Mouse (Mus musculus): Measurements from ENCODE around the gene Ddx23. TPM values are rescaled to one million over a fixed set of nuclear protein-coding genes. Genes with fewer than 3 reads are reported as not detected.
A peak's percentile ranks its signal among the peaks of the same experiment; 100 is the strongest.

Gene Ddx23
- total and polyA plus RNA-seq, 2 experiments from 2014 or later, result 12.9 to 25.1 TPM

DNA sequence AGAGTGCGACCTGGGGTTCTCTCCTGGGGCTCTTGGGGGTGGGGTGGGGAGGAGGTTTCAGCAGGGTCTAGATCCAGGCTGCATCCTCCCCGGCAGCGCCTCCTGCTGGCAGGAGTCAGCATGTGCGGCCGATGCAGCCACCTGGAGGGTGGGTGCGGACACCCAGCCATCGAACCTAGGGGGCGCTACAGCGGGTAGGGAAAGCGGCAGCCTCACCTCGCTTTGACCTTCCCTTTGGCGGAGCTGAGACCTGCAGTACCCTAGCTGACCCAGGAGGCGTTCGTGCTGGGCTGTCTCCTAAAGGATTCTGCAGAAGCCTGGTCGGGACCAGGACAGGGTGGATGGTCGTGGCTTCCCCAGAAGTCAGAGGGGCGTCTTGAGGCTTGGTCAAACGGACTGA is 31.2 kb downstream of the Ddx23 start:
- Histone ChIP-seq H3K4me1 (ENCODE audit: control insufficient read depth, insufficient read depth) (peaks cover 18% of the 10 kb centered on the region), H3K4me3 (ENCODE audit: low read depth, low read length) (peak overlapping the region; percentile 36), H3K27me3 (ENCODE audit: control insufficient read depth, insufficient read depth, low read length) (peaks cover 58% of the 10 kb centered on the region), H3K27ac (ENCODE audit: low read depth) (no peak overlapping the region), H3K9ac (replicated peaks; ENCODE audit: low read depth, low read length) (no peak overlapping the region), H3K9me3 (replicated peaks; ENCODE audit: control insufficient read depth, low read length) (no peaks in the 10 kb centered on the region), H3K4me2 (ENCODE audit: low read depth, low read length) (peak overlapping the region; percentile 63), H3K36me3 (replicated peaks; ENCODE audit: control insufficient read depth, insufficient read depth, low read length) (no peaks in the 10 kb centered on the region)
- TF ChIP-seq EP300 (IDR thresholded peaks at IDR 0.05; ENCODE audit: low read depth) (no peak), CTCF (IDR thresholded peaks at IDR 0.05; ENCODE audit: low read depth) (peak; percentile 78)
- ATAC-seq (ENCODE audit: insufficient read depth, low read depth), result peak; percentile 47
- peak; percentile 79 for DNase-seq (ENCODE audit: low spot score)
- 2% methylated on average over 18 of the region's 18 CpGs for WGBS

DNA sequence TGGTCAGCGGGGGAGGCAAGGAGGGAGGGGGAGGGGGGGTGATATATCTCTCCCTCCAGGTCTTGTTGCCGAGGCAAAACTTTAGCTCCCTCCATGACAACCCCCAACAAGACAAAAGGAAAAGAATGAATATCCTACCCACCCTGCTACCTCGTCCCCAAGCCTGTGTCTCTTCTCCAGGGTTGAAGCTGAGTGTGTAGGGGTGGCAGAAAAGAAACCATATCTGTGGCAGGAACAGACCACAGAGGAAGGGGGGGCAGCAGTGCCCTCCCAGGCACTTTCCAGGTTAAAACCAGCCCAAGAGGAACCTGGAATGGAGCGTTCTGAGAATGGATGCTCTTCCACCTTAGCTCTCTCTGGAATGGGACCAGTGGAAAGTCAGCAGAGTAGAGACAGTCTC is 32.2 kb downstream of the Ddx23 start, which contains the start of gene Cacnb3:
Gene Cacnb3, plus strand, starts transcription at position 301 of the 400 bp plus-strand sequence.
- ATAC-seq (ENCODE audit: insufficient read depth, low read depth), result no peak
- Histone ChIP-seq H3K4me3 (ENCODE audit: low read depth, low read length) (peak within 1 kb of the TSS; percentile 36), H3K36me3 (replicated peaks; ENCODE audit: control insufficient read depth, insufficient read depth, low read length) (no peaks in the 10 kb centered on the region), H3K9me3 (replicated peaks; ENCODE audit: control insufficient read depth, low read length) (no peaks in the 10 kb centered on the region), H3K4me1 (ENCODE audit: control insufficient read depth, insufficient read depth) (peaks cover 19% of the 10 kb centered on the region), H3K4me2 (ENCODE audit: low read depth, low read length) (peak within 1 kb of the TSS; percentile 63), H3K9ac (replicated peaks; ENCODE audit: low read depth, low read length) (no peak within 1 kb of the TSS), H3K27me3 (ENCODE audit: control insufficient read depth, insufficient read depth, low read length) (peaks cover 52% of the 10 kb centered on the region), H3K27ac (ENCODE audit: low read depth) (no peak within 1 kb of the TSS)
- no peak for TF ChIP-seq EP300 (IDR thresholded peaks at IDR 0.05; ENCODE audit: low read depth)
- no peak for TF ChIP-seq CTCF (IDR thresholded peaks at IDR 0.05; ENCODE audit: low read depth)
- no peak for DNase-seq (ENCODE audit: low spot score)
- 59% methylated on average over 3 of the region's 4 CpGs for WGBS

DNA sequence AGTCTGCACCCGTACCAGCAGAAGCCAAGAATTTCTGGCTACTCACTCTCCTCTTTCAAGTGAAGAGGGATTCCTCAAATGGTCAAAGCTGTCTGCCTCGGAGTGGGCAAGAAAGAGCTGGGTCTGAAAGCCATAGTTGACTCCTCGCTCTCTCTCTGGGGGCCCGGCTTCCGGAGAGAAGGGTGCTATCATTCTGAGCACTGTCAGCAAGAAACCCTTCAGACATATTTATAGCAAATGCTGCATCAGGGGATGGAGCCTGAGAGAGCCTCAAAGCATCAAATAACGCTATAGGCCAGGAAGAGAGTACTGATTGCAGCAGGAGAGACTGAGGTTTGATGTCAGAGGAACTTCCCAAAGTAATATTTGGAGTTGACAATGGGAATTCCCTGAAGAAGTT is 33.2 kb downstream of the Ddx23 start:
- no peak for ATAC-seq (ENCODE audit: insufficient read depth, low read depth)

DNA sequence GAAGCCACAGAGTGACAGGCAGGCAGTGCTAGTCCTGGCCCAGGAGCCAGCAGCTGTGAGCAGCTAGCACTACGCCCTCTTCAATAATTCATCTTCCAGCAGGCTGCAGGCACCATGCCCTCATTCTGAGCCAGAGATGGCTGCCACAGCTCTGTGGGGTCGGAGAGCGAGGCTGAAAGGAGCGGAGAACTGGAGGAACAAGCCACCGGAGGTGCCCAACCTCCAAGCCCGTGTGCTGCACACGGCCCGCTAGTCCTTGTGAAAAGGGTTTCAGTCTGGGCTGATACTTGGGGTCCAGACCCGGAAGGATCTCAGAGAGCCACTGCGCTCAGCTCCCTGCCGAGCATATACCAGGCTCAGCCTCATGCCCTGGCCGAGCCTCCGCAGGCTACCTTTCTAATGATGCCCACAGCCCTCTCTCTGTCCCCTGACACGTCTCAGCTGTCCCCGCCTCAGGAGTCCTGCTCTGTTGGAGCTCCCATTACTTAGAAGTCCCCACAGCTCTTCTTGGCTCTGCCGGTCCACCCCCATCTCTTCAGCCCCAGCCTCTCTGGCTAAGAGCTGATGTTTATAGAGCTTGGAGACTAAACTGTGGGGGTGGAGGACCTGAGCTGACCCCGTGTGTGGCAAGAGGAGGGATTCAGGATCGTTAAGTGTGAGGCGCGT is 34.0 kb downstream of the Ddx23 start:
- H3K27me3 ChIP-seq (ENCODE audit: control insufficient read depth, insufficient read depth, low read length), result peaks cover 40% of the 10 kb centered on the region
- WGBS, result 20% methylated on average over 20 of the region's 20 CpGs
- DNase-seq (ENCODE audit: low spot score), result no peak
- no peak overlapping the region for H3K4me3 ChIP-seq (ENCODE audit: low read depth, low read length)
- peak overlapping the region; percentile 30; the same call in 1 of the 2 replicates for H3K4me2 ChIP-seq (ENCODE audit: low read depth, low read length)
- TF ChIP-seq EP300 (IDR thresholded peaks at IDR 0.05; ENCODE audit: low read depth) (no peak), CTCF (IDR thresholded peaks at IDR 0.05; ENCODE audit: low read depth) (no peak)
- H3K9me3 ChIP-seq (replicated peaks; ENCODE audit: control insufficient read depth, low read length), result no peaks in the 10 kb centered on the region; the same call in 1 of the 2 replicates
- no peaks in the 10 kb centered on the region for H3K36me3 ChIP-seq (replicated peaks; ENCODE audit: control insufficient read depth, insufficient read depth, low read length)
- H3K27ac ChIP-seq (ENCODE audit: low read depth), result peak overlapping the region; percentile 18; the same call in 1 of the 2 replicates
- H3K4me1 ChIP-seq (ENCODE audit: control insufficient read depth, insufficient read depth), result peaks cover 14% of the 10 kb centered on the region
- no peak for ATAC-seq (ENCODE audit: insufficient read depth, low read depth)
- H3K9ac ChIP-seq (replicated peaks; ENCODE audit: low read depth, low read length), result no peak overlapping the region; the same call in 1 of the 2 replicates

More for the DNA sequence above, 33.2 kb downstream of the Ddx23 start:
- Histone ChIP-seq H3K4me3 (ENCODE audit: low read depth, low read length) (no peak overlapping the region), H3K27ac (ENCODE audit: low read depth) (peak overlapping the region; percentile 18; the same call in 1 of the 2 replicates), H3K9me3 (replicated peaks; ENCODE audit: control insufficient read depth, low read length) (no peaks in the 10 kb centered on the region), H3K9ac (replicated peaks; ENCODE audit: low read depth, low read length) (no peak overlapping the region; the same call in 1 of the 2 replicates), H3K4me2 (ENCODE audit: low read depth, low read length) (0 out of 2 replicates have a peak overlapping the region, but pooled peaks have one; percentile 30), H3K4me1 (ENCODE audit: control insufficient read depth, insufficient read depth) (peaks cover 19% of the 10 kb centered on the region), H3K27me3 (ENCODE audit: control insufficient read depth, insufficient read depth, low read length) (peaks cover 46% of the 10 kb centered on the region), H3K36me3 (replicated peaks; ENCODE audit: control insufficient read depth, insufficient read depth, low read length) (no peaks in the 10 kb centered on the region)
- TF ChIP-seq CTCF (IDR thresholded peaks at IDR 0.05; ENCODE audit: low read depth), result no peak
- no peak for TF ChIP-seq EP300 (IDR thresholded peaks at IDR 0.05; ENCODE audit: low read depth)
- no peak for DNase-seq (ENCODE audit: low spot score)
- WGBS, result 26% methylated on average over 6 of the region's 6 CpGs

DNA sequence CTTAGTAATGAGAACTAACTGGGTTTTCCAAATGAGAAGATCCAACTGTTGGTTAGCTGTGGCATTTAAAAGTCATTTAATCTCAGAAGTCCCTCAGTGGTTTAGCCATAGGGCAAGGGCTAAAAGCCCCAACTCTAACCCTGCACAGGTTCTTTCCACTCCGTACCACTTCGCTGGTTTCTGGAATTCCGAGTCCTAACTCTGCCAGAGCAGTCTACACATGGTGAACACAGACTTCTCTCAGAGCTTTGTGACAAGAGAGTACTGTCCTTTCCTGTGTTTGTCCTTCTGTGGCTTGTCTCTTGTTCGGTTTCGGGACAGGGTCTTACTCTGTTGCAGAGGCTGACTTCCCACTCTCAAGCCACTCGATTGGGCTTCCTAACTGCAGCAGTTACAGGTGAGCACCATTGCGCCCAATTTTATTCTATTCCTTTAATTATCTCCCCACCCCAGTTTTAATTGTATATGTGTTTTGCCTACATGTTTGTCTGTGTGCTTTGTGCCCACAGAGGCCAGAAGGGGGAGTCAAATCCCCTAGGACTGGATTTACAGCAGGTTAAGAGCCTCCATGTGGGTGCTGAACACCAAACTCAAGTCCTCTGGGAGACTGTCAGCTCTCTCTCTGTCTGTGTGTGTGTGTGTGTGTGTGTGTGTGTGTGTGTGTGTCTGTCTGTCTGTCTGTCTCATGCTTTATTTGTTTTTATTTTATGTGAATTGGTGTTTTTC is 36.0 kb downstream of the Ddx23 start:
- WGBS, result 71% methylated on average over 7 of the region's 7 CpGs
- no peak for DNase-seq (ENCODE audit: low spot score)
- Histone ChIP-seq H3K4me3 (ENCODE audit: low read depth, low read length) (no peak overlapping the region), H3K9me3 (replicated peaks; ENCODE audit: control insufficient read depth, low read length) (no peaks in the 10 kb centered on the region; the same call in 1 of the 2 replicates), H3K4me1 (ENCODE audit: control insufficient read depth, insufficient read depth) (peaks cover 8% of the 10 kb centered on the region), H3K27ac (ENCODE audit: low read depth) (no peak overlapping the region), H3K4me2 (ENCODE audit: low read depth, low read length) (peak overlapping the region; percentile 8; the same call in 1 of the 2 replicates), H3K9ac (replicated peaks; ENCODE audit: low read depth, low read length) (no peak overlapping the region), H3K27me3 (ENCODE audit: control insufficient read depth, insufficient read depth, low read length) (peaks cover 22% of the 10 kb centered on the region), H3K36me3 (replicated peaks; ENCODE audit: control insufficient read depth, insufficient read depth, low read length) (no peaks in the 10 kb centered on the region)
- TF ChIP-seq CTCF (IDR thresholded peaks at IDR 0.05; ENCODE audit: low read depth), result no peak
- TF ChIP-seq EP300 (IDR thresholded peaks at IDR 0.05; ENCODE audit: low read depth), result no peak
- ATAC-seq (ENCODE audit: insufficient read depth, low read depth), result no peak

Data from heart, postnatal 0 days (tissue).